Mouse (Mus musculus): Measurements from ENCODE around the gene Aqp9. TPM values are rescaled to one million over a fixed set of nuclear protein-coding genes. Genes with fewer than 3 reads are reported as not detected.

The Aqp9 gene
- 0.39 and 0.42 TPM in 2 replicates for polyA plus RNA-seq (2015; fragmentation: Nextera tagmentation; extraction: Ambion mirVana)

DNA sequence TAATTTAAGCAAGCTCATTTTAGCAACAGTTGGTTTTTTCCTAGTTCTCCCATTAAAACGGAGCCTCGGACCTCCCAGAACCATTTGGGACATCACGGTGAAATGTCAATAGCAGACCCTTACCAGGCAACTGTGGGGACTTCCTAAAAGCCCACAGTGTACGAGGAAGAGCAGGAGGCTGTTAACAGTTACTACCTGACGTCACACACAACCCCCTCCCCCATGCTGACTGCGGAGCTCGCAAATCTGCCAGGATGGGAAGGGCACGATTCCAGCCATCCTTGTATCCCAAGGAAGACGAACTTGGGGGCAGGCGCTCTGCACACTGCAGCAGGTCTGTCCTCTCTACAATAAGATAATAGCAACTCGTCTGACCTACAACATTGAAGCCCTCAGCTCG is at the start of gene Aqp9:
Gene Aqp9, minus strand, starts transcription at position 172 of the 400 bp plus-strand sequence.
- H3K4me1 ChIP-seq = peaks cover 16% of the 10 kb centered on the region
- H3K4me2 ChIP-seq = peak within 1 kb of the TSS; percentile 53
- no peaks in the 10 kb centered on the region for H3K36me3 ChIP-seq
- H3K27me3 ChIP-seq (replicated peaks) = peaks cover 4% of the 10 kb centered on the region; the same call in 1 of the 2 replicates
- WGBS = 33% methylated on average over 12 of the region's 12 CpGs
- no peak within 1 kb of the TSS for H3K27ac ChIP-seq (replicated peaks)
- no peaks in the 10 kb centered on the region for H3K9me3 ChIP-seq
- ATAC-seq (ENCODE audit: extremely low read depth, insufficient number of reproducible peaks, low FRiP score, low TSS enrichment) = no peak
- no peak within 1 kb of the TSS for H3K9ac ChIP-seq
- H3K4me3 ChIP-seq = peak within 1 kb of the TSS; percentile 11; the same call in 1 of the 2 replicates

DNA sequence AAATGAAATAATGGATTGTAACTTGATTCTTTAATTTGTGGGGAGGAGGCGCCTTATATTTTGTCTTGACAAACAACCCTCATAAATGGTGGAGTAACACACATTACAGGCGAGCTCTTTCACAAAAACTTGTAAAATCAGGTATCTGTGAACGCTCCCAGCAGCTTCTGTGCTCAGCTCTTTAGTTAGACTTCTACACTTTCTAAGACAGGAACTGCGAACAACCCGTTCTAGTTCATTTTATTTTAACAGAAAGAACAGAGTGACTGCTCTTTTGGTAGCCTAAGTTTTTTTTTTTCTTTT is 49.3 kb upstream of the Aqp9 start:
- ATAC-seq (ENCODE audit: extremely low read depth, insufficient number of reproducible peaks, low FRiP score, low TSS enrichment) = no peak
- Histone ChIP-seq H3K9ac (no peak overlapping the region), H3K4me3 (peak overlapping the region; percentile 55; the same call in 1 of the 2 replicates), H3K4me1 (peaks cover 10% of the 10 kb centered on the region), H3K4me2 (peak overlapping the region; percentile 75; the same call in 1 of the 2 replicates), H3K27ac (replicated peaks) (no peak overlapping the region), H3K36me3 (no peaks in the 10 kb centered on the region), H3K27me3 (replicated peaks) (peaks cover 71% of the 10 kb centered on the region), H3K9me3 (no peaks in the 10 kb centered on the region)
- 33% methylated on average over 5 of the region's 5 CpGs for WGBS

DNA sequence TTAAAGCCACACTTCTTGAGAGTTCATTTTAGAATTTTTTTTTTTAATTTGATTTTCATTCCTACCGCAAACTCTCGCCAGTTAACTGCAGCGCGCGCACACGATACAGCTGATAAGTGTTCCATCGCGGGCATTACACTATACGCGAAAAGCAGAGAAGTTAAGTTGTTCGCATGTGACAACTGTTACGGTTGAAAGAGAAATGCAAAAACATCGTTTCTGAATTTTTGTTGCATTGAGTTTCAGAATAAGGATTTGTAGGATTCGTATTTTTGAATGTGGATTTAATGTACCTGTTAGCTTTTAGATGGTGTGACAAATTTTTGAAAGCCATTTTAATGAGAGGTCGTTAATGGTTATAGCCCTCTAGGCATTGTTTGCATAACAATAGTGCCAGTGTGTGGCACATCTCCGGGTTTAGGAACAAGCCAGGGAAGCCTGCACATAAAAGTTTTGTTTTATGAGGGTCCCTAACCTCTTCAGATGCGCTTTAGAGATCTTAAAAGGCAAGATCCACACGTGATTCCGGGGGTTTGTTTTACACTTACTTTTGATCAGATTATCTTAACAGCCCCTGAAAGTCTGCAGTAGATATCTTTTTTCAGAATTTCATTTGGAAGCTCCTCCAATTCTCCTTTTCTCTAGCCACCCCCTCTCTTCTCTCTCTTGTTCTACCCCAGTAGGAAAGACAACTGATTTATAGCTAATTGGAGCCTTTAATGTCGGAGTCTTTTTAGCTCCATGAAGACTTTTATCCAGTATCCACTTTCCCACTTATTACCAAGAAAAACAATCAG is 48.7 kb upstream of the Aqp9 start:
- Histone ChIP-seq H3K9ac (no peak overlapping the region), H3K36me3 (no peaks in the 10 kb centered on the region), H3K9me3 (no peaks in the 10 kb centered on the region), H3K4me2 (peak overlapping the region; percentile 75), H3K4me3 (peak overlapping the region; percentile 55), H3K27me3 (replicated peaks) (peaks cover 73% of the 10 kb centered on the region), H3K4me1 (peaks cover 10% of the 10 kb centered on the region), H3K27ac (replicated peaks) (no peak overlapping the region)
- WGBS = 6% methylated on average over 20 of the region's 20 CpGs
- no peak for ATAC-seq (ENCODE audit: extremely low read depth, insufficient number of reproducible peaks, low FRiP score, low TSS enrichment)

GRCm38 (mm10) chr9:71216036-71216995 is 47.8 kb upstream of the Aqp9 start:
- peak overlapping the region; percentile 55 for H3K4me3 ChIP-seq
- ATAC-seq (ENCODE audit: extremely low read depth, insufficient number of reproducible peaks, low FRiP score, low TSS enrichment) = peak; percentile 51; the same call in 1 of the 2 replicates
- H3K36me3 ChIP-seq = no peaks in the 10 kb centered on the region
- peak overlapping the region; percentile 75 for H3K4me2 ChIP-seq
- peaks cover 10% of the 10 kb centered on the region for H3K4me1 ChIP-seq
- under 1% methylated on average over 57 of the region's 57 CpGs for WGBS
- peak overlapping the region; percentile 65 for H3K9ac ChIP-seq
- no peaks in the 10 kb centered on the region for H3K9me3 ChIP-seq
- no peak overlapping the region for H3K27ac ChIP-seq (replicated peaks)
- peaks cover 76% of the 10 kb centered on the region for H3K27me3 ChIP-seq (replicated peaks)

GRCm38 (mm10) chr9:71215248-71216035 is 47.0 kb upstream of the Aqp9 start, which contains the start of gene Aldh1a2:
TSS of gene Aldh1a2 (plus strand) at chr9:71215789.
- Histone ChIP-seq H3K4me3 (peak within 1 kb of the TSS; percentile 55), H3K36me3 (no peaks in the 10 kb centered on the region), H3K4me2 (peak within 1 kb of the TSS; percentile 75), H3K27ac (replicated peaks) (no peak within 1 kb of the TSS), H3K9me3 (no peaks in the 10 kb centered on the region), H3K4me1 (peaks cover 10% of the 10 kb centered on the region), H3K27me3 (replicated peaks) (peaks cover 75% of the 10 kb centered on the region), H3K9ac (peak within 1 kb of the TSS; percentile 65)
- under 1% methylated on average over 83 of the region's 97 CpGs for whole genome bisulfite sequencing
- peak; percentile 54; the same call in 1 of the 2 replicates for ATAC-seq (ENCODE audit: extremely low read depth, insufficient number of reproducible peaks, low FRiP score, low TSS enrichment)

DNA sequence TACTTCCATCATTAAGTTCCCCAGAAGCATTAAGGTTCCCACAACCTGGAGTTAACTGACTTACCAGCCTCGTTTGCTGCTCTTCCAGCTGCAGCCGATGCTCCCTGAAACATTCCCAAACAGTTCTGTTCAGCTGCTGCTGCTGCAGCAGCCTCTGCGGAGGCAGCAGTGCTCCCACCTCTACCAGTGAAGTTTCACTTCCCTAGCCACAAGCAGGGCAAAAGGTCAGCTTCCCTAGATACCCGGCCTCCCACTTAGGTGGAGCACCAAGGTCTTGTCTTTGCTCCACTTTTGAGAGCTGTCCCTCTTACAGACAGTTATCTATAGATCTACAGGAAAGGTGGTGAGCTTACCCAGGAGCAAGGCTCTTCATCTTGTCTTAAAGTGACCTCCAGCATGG is 45.2 kb upstream of the Aqp9 start:
- no peak for ATAC-seq (ENCODE audit: extremely low read depth, insufficient number of reproducible peaks, low FRiP score, low TSS enrichment)
- H3K4me3 ChIP-seq = no peak overlapping the region
- no peaks in the 10 kb centered on the region for H3K9me3 ChIP-seq
- WGBS = 17% methylated on average over 4 of the region's 4 CpGs
- no peak overlapping the region for H3K9ac ChIP-seq
- no peak overlapping the region for H3K4me2 ChIP-seq
- no peak overlapping the region for H3K27ac ChIP-seq (replicated peaks)
- H3K36me3 ChIP-seq = no peaks in the 10 kb centered on the region
- peaks cover 67% of the 10 kb centered on the region for H3K27me3 ChIP-seq (replicated peaks)
- peaks cover 10% of the 10 kb centered on the region for H3K4me1 ChIP-seq

GRCm38 (mm10) chr9:71210870-71211269 is 42.4 kb upstream of the Aqp9 start:
- H3K27ac ChIP-seq (replicated peaks) = no peak overlapping the region
- H3K27me3 ChIP-seq (replicated peaks) = peaks cover 48% of the 10 kb centered on the region
- ATAC-seq (ENCODE audit: extremely low read depth, insufficient number of reproducible peaks, low FRiP score, low TSS enrichment) = no peak
- no peak overlapping the region for H3K4me2 ChIP-seq
- H3K4me1 ChIP-seq = peaks cover 2% of the 10 kb centered on the region
- no peak overlapping the region for H3K4me3 ChIP-seq
- H3K36me3 ChIP-seq = no peaks in the 10 kb centered on the region
- WGBS = 13% methylated on average over 2 of the region's 2 CpGs
- H3K9me3 ChIP-seq = no peaks in the 10 kb centered on the region
- H3K9ac ChIP-seq = no peak overlapping the region

DNA sequence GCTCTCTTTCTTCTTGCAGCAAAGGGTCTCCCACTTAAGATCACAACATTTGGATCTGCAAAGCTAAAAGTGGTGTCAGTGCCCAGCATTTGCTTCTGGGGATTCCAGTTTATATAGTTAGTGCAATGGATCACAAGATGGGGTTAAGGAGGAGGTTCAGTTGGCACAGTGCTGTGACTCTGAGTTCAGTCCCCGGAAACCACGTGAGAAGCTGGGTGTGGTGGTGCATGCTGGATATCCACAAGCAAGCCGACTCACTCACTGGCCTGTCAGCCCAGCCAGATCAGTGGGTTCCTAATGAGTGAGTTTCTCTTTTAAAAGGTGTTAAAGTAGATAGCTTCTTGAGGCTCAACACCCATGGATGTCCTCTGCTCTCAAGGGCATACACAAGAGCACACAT is 40.8 kb upstream of the Aqp9 start:
- ATAC-seq (ENCODE audit: extremely low read depth, insufficient number of reproducible peaks, low FRiP score, low TSS enrichment) = no peak
- no peaks in the 10 kb centered on the region for H3K36me3 ChIP-seq
- H3K27ac ChIP-seq (replicated peaks) = no peak overlapping the region
- WGBS = 50% methylated on average over 3 of the region's 3 CpGs
- H3K4me2 ChIP-seq = no peak overlapping the region
- H3K9me3 ChIP-seq = no peaks in the 10 kb centered on the region
- peaks cover 33% of the 10 kb centered on the region for H3K27me3 ChIP-seq (replicated peaks)
- H3K4me1 ChIP-seq = no peaks in the 10 kb centered on the region
- no peak overlapping the region for H3K9ac ChIP-seq
- no peak overlapping the region for H3K4me3 ChIP-seq

DNA sequence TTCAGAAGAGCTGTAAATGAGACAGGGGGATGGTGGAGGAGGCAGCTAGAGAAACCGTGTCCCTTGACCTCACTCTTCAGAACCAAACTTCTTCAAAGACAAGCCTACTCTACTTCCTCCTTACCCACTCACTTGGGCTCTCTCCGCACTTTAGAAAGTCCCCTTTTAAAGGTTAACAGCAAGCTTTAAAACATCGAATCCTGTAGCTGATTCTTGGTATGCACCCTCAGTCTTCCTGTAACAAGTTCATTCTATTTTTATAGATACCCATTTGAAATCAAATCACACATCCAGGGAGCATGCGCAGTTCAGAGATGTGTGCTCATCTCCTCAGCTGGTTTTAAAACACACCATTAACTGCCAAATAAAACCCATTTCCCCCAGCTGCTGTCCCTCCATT is 33.8 kb upstream of the Aqp9 start:
- Histone ChIP-seq H3K9ac (no peak overlapping the region), H3K27me3 (replicated peaks) (no peaks in the 10 kb centered on the region; the same call in 1 of the 2 replicates), H3K4me1 (no peaks in the 10 kb centered on the region), H3K27ac (replicated peaks) (no peak overlapping the region), H3K4me2 (no peak overlapping the region), H3K9me3 (no peaks in the 10 kb centered on the region), H3K36me3 (no peaks in the 10 kb centered on the region), H3K4me3 (no peak overlapping the region)
- 71% methylated on average over 4 of the region's 4 CpGs for WGBS
- no peak for ATAC-seq (ENCODE audit: extremely low read depth, insufficient number of reproducible peaks, low FRiP score, low TSS enrichment)

GRCm38 (mm10) chr9:71198826-71199225 is 30.3 kb upstream of the Aqp9 start:
- Histone ChIP-seq H3K4me2 (no peak overlapping the region), H3K36me3 (no peaks in the 10 kb centered on the region), H3K4me1 (no peaks in the 10 kb centered on the region), H3K9ac (no peak overlapping the region), H3K27ac (replicated peaks) (no peak overlapping the region), H3K4me3 (no peak overlapping the region), H3K27me3 (replicated peaks) (no peaks in the 10 kb centered on the region; the same call in 1 of the 2 replicates), H3K9me3 (no peaks in the 10 kb centered on the region)
- WGBS = 75% methylated on average over 5 of the region's 5 CpGs
- ATAC-seq (ENCODE audit: extremely low read depth, insufficient number of reproducible peaks, low FRiP score, low TSS enrichment) = no peak

All from heart, embryonic 13.5 days (tissue).